Mouse (Mus musculus): Measurements from ENCODE around the gene Tpx2.

- no peak for TF ChIP-seq HCFC1 (IDR thresholded peaks at IDR 0.05; ENCODE audit: borderline replicate concordance, insufficient read depth, low read length)
- no peak for TF ChIP-seq ZNF384 (IDR thresholded peaks at IDR 0.05; ENCODE audit: low read depth, low read length)
- TF ChIP-seq MAFK (IDR thresholded peaks at IDR 0.05; ENCODE audit: insufficient read depth, low read depth, low read length), result no peak
- TF ChIP-seq ZC3H11A (IDR thresholded peaks at IDR 0.05; ENCODE audit: borderline replicate concordance, low read depth, low read length), result no peak
- no peak for TF ChIP-seq CHD2 (IDR thresholded peaks at IDR 0.05; ENCODE audit: low read depth, low read length)
Measured at GRCm38 (mm10) chr2:152842741-152843140, 5.0 kb upstream of the Tpx2 start.
